Mouse (Mus musculus): ENCODE data around the gene Wdr83. TPM values are rescaled to one million over a fixed set of nuclear protein-coding genes. Genes with fewer than 3 reads are reported as not detected.

Wdr83 gene
- polyA plus RNA-seq, 1 experiment = 16.8 TPM

DNA sequence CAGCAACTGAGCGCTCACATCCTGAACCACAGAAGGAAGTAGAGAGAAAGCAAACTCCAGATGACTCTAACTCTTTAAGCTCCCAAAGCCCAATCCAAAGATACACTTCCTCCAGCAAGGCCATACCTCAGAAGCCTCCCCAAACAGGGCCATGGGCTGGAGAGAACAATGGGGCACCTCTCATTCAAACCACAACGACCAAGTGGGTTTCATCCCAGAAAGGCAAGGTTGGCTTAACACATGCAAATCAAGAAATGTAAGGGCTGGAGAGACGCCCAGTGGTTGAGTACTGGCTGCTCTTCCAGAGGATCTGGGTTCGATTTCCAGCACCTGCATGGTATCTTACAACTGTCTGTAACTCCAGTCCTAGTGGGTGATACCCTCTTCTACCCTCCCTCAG, 34.4 kb upstream of the Wdr83 start:
- Histone ChIP-seq H3K4me1 (ENCODE audit: control insufficient read depth, insufficient read depth, low read length) (no peaks in the 10 kb centered on the region), H3K4me3 (ENCODE audit: low read depth, low read length) (no peak overlapping the region), H3K36me3 (ENCODE audit: control insufficient read depth, insufficient read depth, low read length, poor library complexity, severe bottlenecking) (no peaks in the 10 kb centered on the region), H3K9ac (ENCODE audit: low read depth, poor library complexity, severe bottlenecking) (no peak overlapping the region), H3K27me3 (ENCODE audit: control insufficient read depth, insufficient read depth, low read length, poor library complexity, severe bottlenecking) (no peaks in the 10 kb centered on the region), H3K9me3 (replicated peaks; ENCODE audit: control insufficient read depth, insufficient read depth, low read length, poor library complexity, severe bottlenecking) (no peaks in the 10 kb centered on the region), H3K27ac (ENCODE audit: insufficient read depth, low read length) (peak overlapping the region; percentile 4; the same call in 1 of the 2 replicates)
- TF ChIP-seq EP300 (IDR thresholded peaks at IDR 0.05; ENCODE audit: insufficient read depth, low read depth, low read length) (no peak), CTCF (IDR thresholded peaks at IDR 0.05; ENCODE audit: low read depth, low read length) (no peak), POLR2A (IDR thresholded peaks at IDR 0.05; ENCODE audit: insufficient read depth, low read length) (no peak)

- Histone ChIP-seq H3K4me3 (ENCODE audit: low read depth, low read length) (no peak overlapping the region), H3K4me1 (ENCODE audit: control insufficient read depth, insufficient read depth, low read length) (no peaks in the 10 kb centered on the region), H3K36me3 (ENCODE audit: control insufficient read depth, insufficient read depth, low read length, poor library complexity, severe bottlenecking) (no peaks in the 10 kb centered on the region), H3K27ac (ENCODE audit: insufficient read depth, low read length) (no peak overlapping the region), H3K9me3 (replicated peaks; ENCODE audit: control insufficient read depth, insufficient read depth, low read length, poor library complexity, severe bottlenecking) (no peaks in the 10 kb centered on the region), H3K27me3 (ENCODE audit: control insufficient read depth, insufficient read depth, low read length, poor library complexity, severe bottlenecking) (0 out of 2 replicates have a peak, but pooled peaks cover 2% of the 10 kb centered on the region), H3K9ac (ENCODE audit: low read depth, poor library complexity, severe bottlenecking) (no peak overlapping the region)
- TF ChIP-seq CTCF (IDR thresholded peaks at IDR 0.05; ENCODE audit: low read depth, low read length) (no peak), POLR2A (IDR thresholded peaks at IDR 0.05; ENCODE audit: insufficient read depth, low read length) (no peak), EP300 (IDR thresholded peaks at IDR 0.05; ENCODE audit: insufficient read depth, low read depth, low read length) (no peak)
Measured at GRCm38 (mm10) chr8:85113241-85113640, 32.1 kb upstream of the Wdr83 start.

DNA sequence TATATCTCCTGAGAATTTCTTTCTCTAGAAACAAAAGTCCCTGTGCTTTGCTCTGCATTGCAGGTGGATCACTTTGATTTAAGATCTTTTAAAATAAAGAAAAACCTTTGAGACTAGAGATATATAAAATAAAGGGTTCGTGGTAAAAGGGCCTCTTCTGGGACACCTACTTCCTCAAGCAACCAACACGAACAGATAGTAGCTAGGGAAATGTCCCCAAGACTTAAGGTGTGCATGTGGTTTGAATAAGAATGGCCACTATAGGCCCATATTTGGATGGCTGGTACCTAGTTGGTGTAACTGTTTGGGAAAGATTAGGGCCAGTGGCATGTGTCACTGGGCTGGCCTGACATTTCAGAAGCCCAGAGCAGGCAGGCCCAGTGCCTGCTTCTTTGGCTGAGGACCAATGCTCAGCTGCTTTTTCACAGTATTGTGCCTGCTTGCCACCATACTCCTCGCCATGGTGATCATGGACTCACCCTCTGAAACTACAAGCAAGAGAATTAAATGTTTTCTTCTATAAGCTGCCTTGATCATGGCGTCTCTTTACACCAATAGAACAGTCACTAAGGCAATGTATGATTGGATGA, 19.1 kb upstream of the Wdr83 start:
- no peaks in the 10 kb centered on the region for H3K27me3 ChIP-seq (ENCODE audit: control insufficient read depth, insufficient read depth, low read length, poor library complexity, severe bottlenecking)
- H3K4me3 ChIP-seq (ENCODE audit: low read depth, low read length) = no peak overlapping the region
- H3K4me1 ChIP-seq (ENCODE audit: control insufficient read depth, insufficient read depth, low read length) = no peaks in the 10 kb centered on the region
- TF ChIP-seq CTCF (IDR thresholded peaks at IDR 0.05; ENCODE audit: low read depth, low read length) (no peak), EP300 (IDR thresholded peaks at IDR 0.05; ENCODE audit: insufficient read depth, low read depth, low read length) (no peak), POLR2A (IDR thresholded peaks at IDR 0.05; ENCODE audit: insufficient read depth, low read length) (no peak)
- no peaks in the 10 kb centered on the region; the same call in 1 of the 2 replicates for H3K9me3 ChIP-seq (replicated peaks; ENCODE audit: control insufficient read depth, insufficient read depth, low read length, poor library complexity, severe bottlenecking)
- no peak overlapping the region for H3K27ac ChIP-seq (ENCODE audit: insufficient read depth, low read length)
- H3K36me3 ChIP-seq (ENCODE audit: control insufficient read depth, insufficient read depth, low read length, poor library complexity, severe bottlenecking) = peaks cover 10% of the 10 kb centered on the region; the same call in 1 of the 2 replicates
- H3K9ac ChIP-seq (ENCODE audit: low read depth, poor library complexity, severe bottlenecking) = no peak overlapping the region

DNA sequence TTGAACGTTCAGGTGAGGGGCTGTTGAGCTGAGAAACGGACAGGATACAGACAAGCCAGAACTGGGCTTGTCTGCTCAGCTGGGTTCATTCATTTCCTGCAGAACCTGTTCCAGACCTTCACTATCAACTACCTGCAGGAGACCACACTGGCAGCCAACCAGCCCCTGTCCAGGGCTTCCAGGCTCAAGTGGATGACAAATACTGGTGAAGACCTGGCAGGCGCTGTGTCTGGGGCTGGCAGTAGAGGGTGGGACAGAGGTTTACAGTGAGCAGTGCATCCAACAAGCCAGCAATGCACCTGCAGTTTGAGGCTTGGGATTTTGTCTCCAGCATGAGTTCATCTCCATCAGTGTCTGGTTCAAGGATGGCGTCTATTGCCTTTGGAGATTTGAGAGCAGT, 15.7 kb upstream of the Wdr83 start:
- TF ChIP-seq POLR2A (IDR thresholded peaks at IDR 0.05; ENCODE audit: insufficient read depth, low read length) (no peak), EP300 (IDR thresholded peaks at IDR 0.05; ENCODE audit: insufficient read depth, low read depth, low read length) (no peak), CTCF (IDR thresholded peaks at IDR 0.05; ENCODE audit: low read depth, low read length) (no peak)
- Histone ChIP-seq H3K36me3 (ENCODE audit: control insufficient read depth, insufficient read depth, low read length, poor library complexity, severe bottlenecking) (peaks cover 19% of the 10 kb centered on the region), H3K27me3 (ENCODE audit: control insufficient read depth, insufficient read depth, low read length, poor library complexity, severe bottlenecking) (no peaks in the 10 kb centered on the region), H3K4me3 (ENCODE audit: low read depth, low read length) (no peak overlapping the region), H3K27ac (ENCODE audit: insufficient read depth, low read length) (no peak overlapping the region), H3K4me1 (ENCODE audit: control insufficient read depth, insufficient read depth, low read length) (no peaks in the 10 kb centered on the region), H3K9ac (ENCODE audit: low read depth, poor library complexity, severe bottlenecking) (no peak overlapping the region), H3K9me3 (replicated peaks; ENCODE audit: control insufficient read depth, insufficient read depth, low read length, poor library complexity, severe bottlenecking) (no peaks in the 10 kb centered on the region; the same call in 1 of the 2 replicates)

GRCm38 (mm10) chr8:85096196-85096595, 15.1 kb upstream of the Wdr83 start:
- peaks cover 19% of the 10 kb centered on the region for H3K36me3 ChIP-seq (ENCODE audit: control insufficient read depth, insufficient read depth, low read length, poor library complexity, severe bottlenecking)
- no peak for TF ChIP-seq CTCF (IDR thresholded peaks at IDR 0.05; ENCODE audit: low read depth, low read length)
- TF ChIP-seq EP300 (IDR thresholded peaks at IDR 0.05; ENCODE audit: insufficient read depth, low read depth, low read length) = no peak
- TF ChIP-seq POLR2A (IDR thresholded peaks at IDR 0.05; ENCODE audit: insufficient read depth, low read length) = no peak
- H3K9ac ChIP-seq (ENCODE audit: low read depth, poor library complexity, severe bottlenecking) = no peak overlapping the region

DNA sequence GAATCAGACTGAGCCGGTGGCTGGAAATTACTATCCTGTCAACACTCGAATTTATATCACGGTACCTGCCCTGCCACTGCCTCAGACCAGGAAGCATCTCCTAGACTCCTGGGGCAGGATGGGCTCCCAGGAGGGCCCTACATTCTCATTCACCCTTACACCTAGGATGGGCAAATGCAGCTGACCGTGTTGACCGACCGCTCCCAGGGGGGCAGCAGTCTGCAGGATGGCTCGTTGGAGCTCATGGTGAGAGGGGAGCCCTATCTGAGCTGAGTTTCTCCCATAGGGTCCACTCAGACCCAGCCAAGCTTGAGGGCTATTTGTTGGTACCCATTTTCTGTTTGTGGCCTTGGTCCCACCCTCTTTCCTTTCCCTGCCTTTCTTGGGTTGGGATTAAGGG, 14.5 kb upstream of the Wdr83 start:
- Histone ChIP-seq H3K4me3 (ENCODE audit: low read depth, low read length) (no peak overlapping the region), H3K36me3 (ENCODE audit: control insufficient read depth, insufficient read depth, low read length, poor library complexity, severe bottlenecking) (peaks cover 23% of the 10 kb centered on the region), H3K9ac (ENCODE audit: low read depth, poor library complexity, severe bottlenecking) (no peak overlapping the region), H3K27me3 (ENCODE audit: control insufficient read depth, insufficient read depth, low read length, poor library complexity, severe bottlenecking) (no peaks in the 10 kb centered on the region), H3K9me3 (replicated peaks; ENCODE audit: control insufficient read depth, insufficient read depth, low read length, poor library complexity, severe bottlenecking) (no peaks in the 10 kb centered on the region), H3K27ac (ENCODE audit: insufficient read depth, low read length) (no peak overlapping the region), H3K4me1 (ENCODE audit: control insufficient read depth, insufficient read depth, low read length) (no peaks in the 10 kb centered on the region)
- TF ChIP-seq CTCF (IDR thresholded peaks at IDR 0.05; ENCODE audit: low read depth, low read length) (no peak), POLR2A (IDR thresholded peaks at IDR 0.05; ENCODE audit: insufficient read depth, low read length) (no peak), EP300 (IDR thresholded peaks at IDR 0.05; ENCODE audit: insufficient read depth, low read depth, low read length) (no peak)

More at GRCm38 (mm10) chr8:85096196-85096595, 15.1 kb upstream of the Wdr83 start:
- Histone ChIP-seq H3K27me3 (ENCODE audit: control insufficient read depth, insufficient read depth, low read length, poor library complexity, severe bottlenecking) (no peaks in the 10 kb centered on the region), H3K27ac (ENCODE audit: insufficient read depth, low read length) (no peak overlapping the region), H3K9me3 (replicated peaks; ENCODE audit: control insufficient read depth, insufficient read depth, low read length, poor library complexity, severe bottlenecking) (no peaks in the 10 kb centered on the region), H3K4me3 (ENCODE audit: low read depth, low read length) (no peak overlapping the region), H3K4me1 (ENCODE audit: control insufficient read depth, insufficient read depth, low read length) (no peaks in the 10 kb centered on the region)
